Mouse (Mus musculus) small intestine, adult 2 months (tissue): ENCODE measurements around the gene Gigyf2.

Experiments used
- CTCF ChIP-seq: fragments of 200-500 bp; IDR thresholded peaks from 2 replicates; pipeline ENCODE4 v1.5.1; 2012; ENCODE audit warnings: low read depth, mild to moderate bottlenecking, control low read depth, inconsistent platforms, low read length, moderate library complexity, mixed read lengths; ENCODE audit not compliant: insufficient replicate concordance, insufficient read length; ENCODE audit errors: extremely low read depth
- POLR2A ChIP-seq: fragments of 200-500 bp; IDR thresholded peaks from 2 replicates; pipeline ENCODE4 v1.6.1; 2012; ENCODE audit warnings: low read depth, mild to moderate bottlenecking, control low read depth, inconsistent platforms, low read length, moderate library complexity

- TF ChIP-seq POLR2A (no peak), CTCF (no peak)
These were observed 145.1 kb downstream of the Gigyf2 start for GRCm38 (mm10) chr1:87471914-87472313.
